ENCODE assay signal across 9 mouse cellular contexts in genomic region chr12:98324170-98324569, GRCm38 (mm10). TPM values are rescaled to one million over a fixed set of nuclear protein-coding genes. Genes with fewer than 3 reads are reported as not detected.
A peak's percentile ranks its signal among the peaks of the same experiment; 100 is the strongest.
DNase-seq lines count a peak whose midpoint lies in the region; ATAC-seq and TF ChIP-seq lines count a peak whose summit lies in the region.
"Not testable (repeated sequence)": the region's sequence is repeated elsewhere in the genome, so short reads cannot be mapped to it uniquely, and the experiment has no call there.
"Had no signal": no experiment of that assay in that cellular context is flagged by ENCODE, and none has a peak within 500 bp of the region (broad histone marks: within the 10 kb centered on the region; RNA-seq: fewer than 3 reads in every experiment).

No protein-coding gene starts in this region.

- no CpG with 5 or more reads among the region's 1 CpGs for WGBS in heart, adult 2 months
- no CpG with 5 or more reads among the region's 1 CpGs for WGBS in liver, adult 2 months
- no CpG with 5 or more reads among the region's 1 CpGs for WGBS in stomach, postnatal 0 days

- not testable (repeated sequence) for H3K9me3 ChIP-seq in stomach, postnatal 0 days (ENCODE audit: control insufficient read depth, low read length)

- not testable (repeated sequence) for H3K27me3 ChIP-seq in heart, adult 2 months (ENCODE audit: control insufficient read depth, insufficient read depth, low read length); liver, adult 2 months (ENCODE audit: control insufficient read depth, insufficient read depth, low read length); stomach, postnatal 0 days (ENCODE audit: control insufficient read depth, insufficient read depth, low read length)

- intact Hi-C loops in heart, adult 2 months (cut with DNase I), result not testable (repeated sequence)

- H3K79me2 ChIP-seq in heart, adult 2 months (replicated peaks; ENCODE audit: control insufficient read depth, insufficient read depth, low read length); liver, adult 2 months (ENCODE audit: control insufficient read depth, insufficient read depth, low read length): not testable (repeated sequence)

- H3K4me2 ChIP-seq in stomach, postnatal 0 days (replicated peaks; ENCODE audit: low read depth), result not testable (repeated sequence)

- not testable (repeated sequence) for H3K4me3 ChIP-seq in heart, adult 2 months; liver, adult 2 months (ENCODE audit: insufficient read depth, low read depth, low read length); stomach, postnatal 0 days (ENCODE audit: low read depth, low read length)

- peak; percentile 42 for DNase-seq in CD4-positive, CD25-positive, alpha-beta regulatory T cell, adult 2 months (ENCODE audit: low read depth, low spot score)
- peak; percentile 91 for DNase-seq in brain, adult 2 months (ENCODE audit: low read depth, low spot score)
- peak; percentile 20 for DNase-seq in embryo, embryonic 11.5 days (ENCODE audit: low read depth, low spot score)
- not testable (repeated sequence) for DNase-seq in heart, adult 2 months; stomach, postnatal 0 days (ENCODE audit: low spot score)
- DNase-seq in kidney, adult 9 months, result peak; percentile 25
- peak; percentile 22 for DNase-seq in liver, adult 2 months (ENCODE audit: extremely low read depth, low read depth, low spot score)
- DNase-seq in mesoderm, embryonic 11.5 days (ENCODE audit: low read depth, low spot score), result peak; percentile 41

- not testable (repeated sequence) for H3K36me3 ChIP-seq in heart, adult 2 months (ENCODE audit: control insufficient read depth, insufficient read depth, low read length); liver, adult 2 months (ENCODE audit: control insufficient read depth, insufficient read depth, low read length); stomach, postnatal 0 days (ENCODE audit: control insufficient read depth, insufficient read depth, low read length)

- H3K9ac ChIP-seq in heart, adult 2 months (ENCODE audit: low read depth, low read length); liver, adult 2 months (ENCODE audit: low read depth, low read length); stomach, postnatal 0 days (ENCODE audit: low read length): not testable (repeated sequence)

- not testable (repeated sequence) for H3K27ac ChIP-seq in heart, adult 2 months; liver, adult 2 months (replicated peaks; ENCODE audit: insufficient read depth, low read depth, low read length); stomach, postnatal 0 days (replicated peaks)

- peak; percentile 67 for TF ChIP-seq CTCF in heart, adult 2 months (IDR thresholded peaks at IDR 0.05)
- TF ChIP-seq CTCF in liver, adult 2 months (IDR thresholded peaks at IDR 0.05; ENCODE audit: low read depth, low read length), result not testable (repeated sequence)
- TF ChIP-seq CTCF in stomach, postnatal 0 days (IDR thresholded peaks at IDR 0.05; ENCODE audit: low read depth), result peak; percentile 67

- not testable (repeated sequence) for TF ChIP-seq EP300 in heart, adult 2 months (IDR thresholded peaks at IDR 0.05; ENCODE audit: insufficient read depth, low read depth, low read length); stomach, postnatal 0 days (optimal IDR thresholded peaks at IDR 0.05)

- H3K4me1 ChIP-seq in heart, adult 2 months (ENCODE audit: control insufficient read depth, insufficient read depth, low read length); liver, adult 2 months (ENCODE audit: control insufficient read depth, insufficient read depth, low read length); stomach, postnatal 0 days (replicated peaks; ENCODE audit: control insufficient read depth, insufficient read depth): not testable (repeated sequence)

- not testable (repeated sequence) for ATAC-seq in stomach, postnatal 0 days (ENCODE audit: low FRiP score, low TSS enrichment)

- not testable (repeated sequence) for TF ChIP-seq POLR2A in heart, adult 2 months (IDR thresholded peaks at IDR 0.05; ENCODE audit: insufficient read depth, low read depth, low read length); liver, adult 2 months (IDR thresholded peaks at IDR 0.05; ENCODE audit: extremely low read depth, insufficient read depth, low read length)

RNA-seq across cellular contexts. Expression of gene Gpr65, which starts 55.7 kb away (rescaled TPM):
- under 1 TPM; 0.52 to 0.84 TPM for total RNA-seq in heart, adult 2 months (2021)
- polyA plus RNA-seq in heart, adult 2 months (2012; rRNA removed), result 0.64 and 1.1 TPM in 2 replicates
- 1.8 and 1.9 TPM in 2 replicates for total RNA-seq in liver, adult 2 months (2014; rRNA removed)
- polyA plus RNA-seq in liver, adult 2 months (2012; rRNA removed), result 0.58 and 1.0 TPM in 2 replicates
- 1.9 and 2.0 TPM in 2 replicates for polyA plus RNA-seq in stomach, postnatal 0 days (2015; fragmentation: Nextera tagmentation; extraction: Ambion mirVana)
- polyA plus RNA-seq: neural tube, embryonic 14.5 days had no signal
